Mouse (Mus musculus) mouse embryonic stem cell (cell line): ENCODE results near the gene Scly.

Source experiments
- in situ Hi-C, 2 experiments: fragments of 300-500 bp; cut with MboI; formaldehyde crosslinking; loops; 1 replicate in 1 of 2; 3 replicates in 1 of 2; pipeline ENCODE4 v1.14.3; 2019 to 2020; ENCODE audit warnings: low sequenced_read_pairs in 2 of 2, low pct_unique_long_range_greater_than_20kb in 1 of 2, mixed read lengths in 1 of 2; ENCODE audit not compliant: unreplicated experiment in 1 of 2

Gene Scly

GRCm38 (mm10) chr1:91299026-91299706 lies 1.0 kb downstream of the Scly start:
- in situ Hi-C loops = no loop called here

GRCm38 (mm10) chr1:91299707-91300426 lies 1.7 kb downstream of the Scly start:
- in situ Hi-C loops = no loop called here

GRCm38 (mm10) chr1:91301206-91301920 lies 3.2 kb downstream of the Scly start:
- in situ Hi-C loops = no loop called here

GRCm38 (mm10) chr1:91302021-91302420 lies 3.9 kb downstream of the Scly start:
- in situ Hi-C loops = no loop called here

- in situ Hi-C loops = no loop called here
Measured at GRCm38 (mm10) chr1:91304621-91305020, 6.5 kb downstream of the Scly start.

GRCm38 (mm10) chr1:91309366-91310085 lies 11.4 kb downstream of the Scly start:
- in situ Hi-C loops = no loop called here

GRCm38 (mm10) chr1:91312273-91312672 lies 14.1 kb downstream of the Scly start:
- in situ Hi-C loops = no loop called here

GRCm38 (mm10) chr1:91313251-91313650 lies 15.1 kb downstream of the Scly start:
- in situ Hi-C loops = no loop called here

- in situ Hi-C loops = no loop called here
Measured at GRCm38 (mm10) chr1:91317656-91318055, 19.5 kb downstream of the Scly start.

- in situ Hi-C loops = no loop called here
Measured at GRCm38 (mm10) chr1:91321760-91322438, 23.8 kb downstream of the Scly start, which contains the start of gene Espnl. TSS of gene Espnl (plus strand) at chr1:91322075.

- in situ Hi-C loops = no loop called here
Measured at GRCm38 (mm10) chr1:91324646-91325045, 26.5 kb downstream of the Scly start.

GRCm38 (mm10) chr1:91325488-91326042 lies 27.4 kb downstream of the Scly start:
- in situ Hi-C loops = no loop called here

GRCm38 (mm10) chr1:91332102-91332501 lies 34.0 kb downstream of the Scly start:
- in situ Hi-C loops = no loop called here

GRCm38 (mm10) chr1:91333582-91333981 lies 35.4 kb downstream of the Scly start:
- in situ Hi-C loops = no loop called here

- in situ Hi-C loops = no loop called here
Measured at GRCm38 (mm10) chr1:91337355-91337754, 39.2 kb downstream of the Scly start.

- in situ Hi-C loops = no loop called here
Measured at GRCm38 (mm10) chr1:91344001-91344400, 45.9 kb downstream of the Scly start.

GRCm38 (mm10) chr1:91344921-91345685 lies 47.0 kb downstream of the Scly start:
- in situ Hi-C loops = no loop called here
